Mouse (Mus musculus) heart, embryonic 11.5 days (tissue): ENCODE measurements around the gene Otulin. TPM values are rescaled to one million over a fixed set of nuclear protein-coding genes. Genes with fewer than 3 reads are reported as not detected.

ENCODE experiments used
- ATAC-seq: fragments of 200-750 bp; cut with Nextera tagmentation; replicated peaks from 2 replicates; pipeline ENCODE4 v1.8.0; 2017; ENCODE audit warnings: moderate library complexity; ENCODE audit not compliant: insufficient number of reproducible peaks, low FRiP score, low TSS enrichment
- H3K27ac ChIP-seq: fragments of 300-500 bp; sonication (generic); 2 replicates; pipeline ENCODE4 v1.5.1; 2014; ENCODE audit warnings: mild to moderate bottlenecking, low read depth, low read length
- H3K27me3 ChIP-seq: fragments of 300-500 bp; sonication (generic); 2 replicates; pipeline ENCODE4 v1.6.1; 2014; ENCODE audit warnings: mild to moderate bottlenecking, low read length, mixed read lengths; ENCODE audit not compliant: control insufficient read depth, insufficient read depth
- H3K36me3 ChIP-seq: fragments of 300-500 bp; sonication (generic); 2 replicates; pipeline ENCODE4 v1.6.1; 2014; ENCODE audit warnings: mild to moderate bottlenecking, low read length, moderate library complexity, mixed read lengths; ENCODE audit not compliant: control insufficient read depth, insufficient read depth
- H3K4me1 ChIP-seq: fragments of 300-500 bp; sonication (generic); 2 replicates; pipeline ENCODE4 v1.6.1; 2014; ENCODE audit warnings: low read length; ENCODE audit not compliant: control insufficient read depth, insufficient read depth
- H3K4me2 ChIP-seq: fragments of 300-500 bp; sonication (generic); 2 replicates; pipeline ENCODE4 v1.6.1; 2014; ENCODE audit warnings: mild to moderate bottlenecking, moderate library complexity
- H3K4me3 ChIP-seq: fragments of 300-500 bp; sonication (generic); 2 replicates; pipeline ENCODE4 v1.5.1; 2014; ENCODE audit warnings: low read depth, low read length
- H3K9ac ChIP-seq: fragments of 300-500 bp; sonication (generic); 2 replicates; pipeline ENCODE4 v1.6.1; 2014; ENCODE audit warnings: mild to moderate bottlenecking, low read depth, low read length, moderate library complexity
- H3K9me3 ChIP-seq: fragments of 300-500 bp; sonication (generic); replicated peaks from 2 replicates; pipeline ENCODE4 v1.6.1; 2016; ENCODE audit warnings: low read length; ENCODE audit not compliant: control insufficient read depth
- WGBS: fragments of 180-500 bp; shearing (Covaris S2); extraction: QIAGEN DNeasy Blood & Tissue Kit; methylation state at CpG from one replicate; pipeline ENCODE4 v1.1.7; 2014; ENCODE audit not compliant: insufficient replicate concordance; 5-methylcytosine and 5-hydroxymethylcytosine counted together
- polyA plus RNA-seq: library from polyadenylated mRNA; unstranded; fragments of >200 nt; fragmentation: Nextera tagmentation; extraction: Ambion mirVana; gene quantifications from 2 replicates; pipeline ENCODE4 v1.2.1, GENCODE M21; 2014

Otulin gene
- polyA plus RNA-seq, 1 experiment from 2014 or later = 26.7 TPM

DNA sequence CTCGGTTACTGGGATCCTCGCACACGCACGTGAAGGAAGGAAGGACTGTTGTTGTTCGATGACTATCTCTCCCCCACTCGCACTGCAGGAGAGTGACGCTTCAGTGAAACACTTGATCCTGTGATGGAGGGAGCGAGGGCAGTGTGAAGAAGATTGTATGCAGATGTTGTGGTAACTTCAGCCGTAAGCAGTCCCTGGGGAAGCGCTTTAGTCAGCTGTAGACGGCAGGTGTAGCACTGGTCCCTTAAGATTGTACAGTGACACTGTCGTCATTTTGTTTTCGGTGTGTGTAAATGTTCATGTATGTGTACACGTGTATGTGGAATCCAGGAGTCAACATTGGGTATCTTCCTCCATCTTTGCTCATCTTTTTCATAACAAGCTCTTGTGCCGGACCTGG is 130.1 kb downstream of the Otulin start:
- no peak overlapping the region for H3K27ac ChIP-seq
- no peaks in the 10 kb centered on the region for H3K9me3 ChIP-seq
- H3K4me2 ChIP-seq = no peak overlapping the region
- no peak overlapping the region for H3K9ac ChIP-seq
- no peaks in the 10 kb centered on the region for H3K27me3 ChIP-seq
- H3K4me1 ChIP-seq = peaks cover 48% of the 10 kb centered on the region
- ATAC-seq = no peak
- WGBS = 79% methylated on average over 15 of the region's 15 CpGs
- no peak overlapping the region for H3K4me3 ChIP-seq
- no peaks in the 10 kb centered on the region for H3K36me3 ChIP-seq

DNA sequence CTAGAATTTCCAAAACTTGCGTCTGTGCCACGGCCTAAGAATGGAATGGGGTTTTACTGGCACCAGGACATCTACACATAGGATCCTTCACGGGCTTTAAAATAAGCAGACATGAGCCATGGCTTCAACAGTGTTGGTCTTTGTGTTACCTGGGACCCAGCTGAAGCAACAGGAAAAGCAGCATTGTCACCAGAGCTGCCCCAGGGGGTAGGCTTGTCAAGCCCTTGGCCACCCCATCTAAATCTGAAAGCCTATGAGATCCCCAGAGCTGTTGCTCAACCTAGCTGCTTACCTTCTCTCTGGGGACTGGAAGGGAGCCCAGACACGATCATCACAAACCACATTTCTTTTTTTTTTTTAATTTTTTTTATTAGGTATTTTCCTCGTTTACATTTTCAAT is 132.4 kb downstream of the Otulin start:
- no peak overlapping the region for H3K4me2 ChIP-seq
- 89% methylated on average over 5 of the region's 5 CpGs for WGBS

DNA sequence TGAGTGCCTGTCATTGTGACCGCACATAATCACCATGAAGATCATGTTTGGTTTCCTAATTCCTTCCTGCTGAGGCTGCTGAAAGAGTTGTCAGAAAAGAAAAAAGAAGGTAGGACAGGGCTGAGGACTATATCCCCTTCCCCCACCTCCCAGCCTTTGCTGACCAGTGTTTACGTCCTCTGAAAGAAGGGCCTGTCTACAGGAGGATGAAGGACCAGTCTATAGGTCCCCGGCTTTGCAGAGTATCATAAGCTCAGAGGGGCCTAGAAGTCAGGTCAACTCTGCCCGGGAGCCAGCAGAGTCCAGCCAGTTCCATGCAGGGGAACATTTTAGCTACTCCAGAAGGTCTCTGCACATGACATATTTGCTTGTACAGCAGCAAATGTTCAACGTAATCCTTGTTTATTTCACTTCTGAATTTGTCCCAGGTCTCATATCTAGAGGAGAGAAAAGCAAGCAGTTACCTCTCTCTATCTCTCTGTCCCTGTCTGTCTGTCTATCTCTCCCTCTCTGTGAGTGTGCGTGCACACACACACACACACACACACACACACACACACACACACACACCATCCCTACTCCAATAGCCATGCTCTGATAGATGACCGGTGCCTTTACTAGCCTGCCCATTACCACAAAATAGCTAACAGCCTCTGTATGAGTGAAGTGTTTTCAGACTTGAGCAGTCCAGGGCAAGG is 133.0 kb downstream of the Otulin start:
- ATAC-seq = peak; percentile 71
- Histone ChIP-seq H3K4me2 (peak overlapping the region; percentile 14; the same call in 1 of the 2 replicates), H3K4me3 (no peak overlapping the region), H3K27ac (peak overlapping the region; percentile 83), H3K36me3 (no peaks in the 10 kb centered on the region), H3K9ac (no peak overlapping the region), H3K27me3 (no peaks in the 10 kb centered on the region), H3K9me3 (no peaks in the 10 kb centered on the region), H3K4me1 (peaks cover 50% of the 10 kb centered on the region)
- 58% methylated on average over 7 of the region's 7 CpGs for WGBS

More for the DNA sequence above, 132.4 kb downstream of the Otulin start:
- peak overlapping the region; percentile 83; the same call in 1 of the 2 replicates for H3K27ac ChIP-seq
- no peaks in the 10 kb centered on the region for H3K9me3 ChIP-seq
- no peaks in the 10 kb centered on the region for H3K27me3 ChIP-seq
- no peak for ATAC-seq
- no peak overlapping the region for H3K9ac ChIP-seq
- no peaks in the 10 kb centered on the region for H3K36me3 ChIP-seq
- H3K4me1 ChIP-seq = peaks cover 54% of the 10 kb centered on the region
- H3K4me3 ChIP-seq = no peak overlapping the region

DNA sequence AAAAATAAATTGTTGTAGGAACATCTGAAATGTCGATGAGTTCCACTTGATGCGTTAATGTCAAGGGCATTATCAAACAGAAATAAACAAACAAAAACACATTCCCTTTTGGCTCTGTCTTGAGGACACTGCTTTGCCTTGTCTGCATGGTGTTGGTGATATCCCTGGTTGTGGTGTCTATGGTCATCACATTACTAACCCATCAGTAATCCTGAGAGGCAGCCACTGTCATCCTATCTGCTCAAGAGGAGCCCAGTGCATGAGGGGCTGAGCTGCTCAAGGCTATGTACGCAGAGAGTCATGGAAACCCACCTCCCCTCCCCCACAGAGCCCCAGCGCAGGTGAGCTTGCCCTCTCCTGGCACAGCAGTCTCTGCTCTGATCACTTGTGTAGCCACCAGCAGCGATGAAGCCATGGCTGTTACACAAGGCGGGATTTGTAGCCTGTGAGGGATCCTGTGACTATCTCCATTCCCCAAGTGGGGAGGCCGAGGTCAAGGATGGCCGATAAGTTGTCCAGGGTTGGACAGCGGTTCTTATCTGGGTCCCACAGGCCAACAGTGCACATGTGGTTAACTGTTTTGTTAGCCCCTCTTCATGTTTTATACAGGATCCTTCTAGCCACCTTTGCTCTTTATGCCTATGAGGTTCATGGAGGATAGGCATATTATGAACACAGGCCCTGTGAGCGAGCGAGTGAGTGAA is 133.7 kb downstream of the Otulin start:
- H3K4me1 ChIP-seq = peaks cover 49% of the 10 kb centered on the region
- no peaks in the 10 kb centered on the region for H3K36me3 ChIP-seq
- peak overlapping the region; percentile 83 for H3K27ac ChIP-seq
- no peaks in the 10 kb centered on the region for H3K27me3 ChIP-seq
- WGBS = 57% methylated on average over 11 of the region's 11 CpGs
- ATAC-seq = peak; percentile 89
- no peak overlapping the region; the same call in 1 of the 2 replicates for H3K4me2 ChIP-seq
- no peaks in the 10 kb centered on the region for H3K9me3 ChIP-seq
- no peak overlapping the region for H3K9ac ChIP-seq
- no peak overlapping the region for H3K4me3 ChIP-seq

DNA sequence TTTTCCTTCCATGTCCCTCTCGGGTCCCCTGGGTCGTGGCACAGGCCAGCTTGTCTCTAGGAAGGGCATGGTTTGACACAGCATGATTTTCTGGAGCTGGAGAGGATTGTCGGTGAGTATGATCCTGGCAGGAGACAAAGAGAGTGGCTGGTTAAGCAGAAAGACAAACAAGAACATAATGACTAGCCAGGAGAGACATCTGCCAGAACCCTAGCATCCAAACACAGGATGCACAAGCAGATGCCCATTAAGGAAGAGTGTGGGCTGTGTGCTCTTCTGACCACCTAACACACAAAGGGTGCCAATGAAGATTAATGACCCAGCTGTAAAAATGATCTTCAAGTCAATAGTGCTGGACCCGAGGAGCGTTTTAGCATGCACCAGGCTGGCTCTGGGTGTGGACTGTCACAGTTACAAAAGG is 134.5 kb downstream of the Otulin start:
- WGBS = 57% methylated on average over 5 of the region's 5 CpGs
- no peak for ATAC-seq
- H3K27ac ChIP-seq = no peak overlapping the region
- H3K9me3 ChIP-seq = no peaks in the 10 kb centered on the region
- H3K4me3 ChIP-seq = no peak overlapping the region
- H3K27me3 ChIP-seq = no peaks in the 10 kb centered on the region
- peaks cover 43% of the 10 kb centered on the region for H3K4me1 ChIP-seq
- 0 out of 2 replicates have a peak overlapping the region, but pooled peaks have one; percentile 16 for H3K9ac ChIP-seq
- H3K4me2 ChIP-seq = no peak overlapping the region
- no peaks in the 10 kb centered on the region for H3K36me3 ChIP-seq

DNA sequence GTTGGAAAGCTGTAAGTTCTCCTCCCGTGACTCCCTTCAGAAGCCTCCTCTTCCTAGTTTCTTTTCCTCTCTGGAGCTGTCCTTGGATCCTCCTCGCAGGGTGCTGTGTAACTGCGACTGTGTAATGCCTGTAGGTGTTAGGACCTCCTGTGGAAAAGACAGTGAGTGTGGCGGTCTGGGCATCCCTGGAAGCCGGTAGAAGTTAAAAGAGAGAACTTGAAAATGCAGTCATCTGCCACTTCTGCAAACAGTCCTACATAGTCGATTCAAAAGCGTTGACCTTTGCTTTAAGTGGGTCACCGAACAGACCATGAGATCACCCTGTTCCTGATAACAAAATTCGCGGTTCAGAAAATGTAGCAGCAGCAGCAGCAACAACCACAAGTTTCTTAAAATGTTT is 137.0 kb downstream of the Otulin start:
- ATAC-seq = no peak
- H3K4me2 ChIP-seq = peak overlapping the region; percentile 17
- 21% methylated on average over 10 of the region's 10 CpGs for WGBS
- no peaks in the 10 kb centered on the region for H3K27me3 ChIP-seq
- peak overlapping the region; percentile 4; the same call in 1 of the 2 replicates for H3K9ac ChIP-seq
- H3K36me3 ChIP-seq = no peaks in the 10 kb centered on the region
- H3K4me1 ChIP-seq = peaks cover 44% of the 10 kb centered on the region
- H3K9me3 ChIP-seq = no peaks in the 10 kb centered on the region
- peak overlapping the region; percentile 37 for H3K27ac ChIP-seq
- H3K4me3 ChIP-seq = no peak overlapping the region

DNA sequence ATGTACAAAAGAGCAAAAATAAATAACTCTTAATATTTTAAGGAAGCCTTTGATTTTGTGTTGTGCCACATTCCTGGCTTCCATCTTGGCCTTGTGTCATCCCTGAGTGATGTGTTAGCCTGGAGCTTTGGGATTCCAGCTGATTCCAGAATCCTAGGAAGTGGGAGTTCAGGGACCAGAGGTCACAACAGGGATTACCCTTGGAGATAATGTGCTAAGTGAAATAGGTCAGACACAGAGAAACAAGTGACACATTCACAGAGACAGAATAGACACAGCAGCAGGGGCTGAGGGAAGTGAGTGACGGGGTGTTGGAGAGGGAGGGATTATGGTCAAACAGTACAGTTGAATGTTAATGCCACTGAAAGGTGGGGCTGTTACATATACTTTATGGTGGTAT is 137.8 kb downstream of the Otulin start:
- 66% methylated on average over 1 of the region's 1 CpGs for WGBS

More for the DNA sequence above, 137.8 kb downstream of the Otulin start:
- no peaks in the 10 kb centered on the region for H3K27me3 ChIP-seq
- H3K27ac ChIP-seq = no peak overlapping the region
- no peak overlapping the region for H3K4me3 ChIP-seq
- no peak for ATAC-seq
- peaks cover 50% of the 10 kb centered on the region for H3K4me1 ChIP-seq
- no peak overlapping the region for H3K9ac ChIP-seq
- no peaks in the 10 kb centered on the region for H3K9me3 ChIP-seq
- no peaks in the 10 kb centered on the region for H3K36me3 ChIP-seq
- H3K4me2 ChIP-seq = no peak overlapping the region
